Mouse (Mus musculus) left cerebral cortex, adult 11 months (tissue): ENCODE results near the gene Sephs2.

Experiments used
- DNase-seq: peaks from one replicate; pipeline ENCODE4 v3.0.0; 2022; ENCODE audit warnings: low spot score

The Sephs2 gene

DNA sequence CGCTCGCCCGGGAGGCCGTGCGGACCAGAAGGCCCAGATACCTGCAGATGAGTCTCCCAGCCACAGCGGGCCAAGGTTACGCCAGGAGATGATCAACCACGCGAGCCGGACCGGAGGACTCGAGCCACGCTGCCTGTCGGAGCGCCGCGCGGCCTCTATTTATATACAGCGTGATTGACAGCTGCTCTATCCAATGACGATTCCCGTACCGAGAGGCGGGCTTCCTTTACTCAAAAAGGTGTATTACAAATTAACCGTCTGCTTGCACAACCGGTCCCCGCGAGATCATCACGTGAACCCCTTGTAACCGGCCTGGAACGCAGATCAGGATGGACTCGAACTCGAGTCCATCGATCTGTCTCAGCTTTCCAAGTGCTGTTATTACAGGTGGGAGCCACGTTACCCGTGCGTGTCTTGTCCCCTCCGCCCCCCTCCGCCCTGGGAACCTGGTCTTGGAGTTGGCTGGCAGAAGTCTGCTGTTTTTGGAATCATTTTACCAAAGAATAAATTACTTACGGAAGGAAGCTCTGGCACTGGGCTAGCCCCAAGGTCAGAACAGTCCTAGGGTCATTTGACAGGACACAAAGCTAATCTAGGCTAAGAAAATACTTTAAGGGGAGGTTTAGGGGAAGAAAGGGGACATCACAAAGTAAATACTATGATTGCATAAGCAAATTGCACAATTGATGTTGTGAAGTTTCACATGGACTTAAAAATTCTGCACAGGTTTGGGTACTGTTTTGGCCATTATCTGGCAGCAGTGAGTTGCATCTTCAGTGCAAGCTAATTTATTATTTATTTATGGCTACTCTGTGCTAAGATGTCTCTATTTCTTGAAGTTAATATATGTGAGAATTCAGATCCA, at the start of gene Sephs2:
Gene Sephs2 (minus strand): TSS at position 131 of the 865 bp plus-strand sequence.
- DNase-seq: peak; percentile 93

GRCm38 (mm10) chr7:127322085-127322484, 48.2 kb upstream of the Sephs2 start:
- no peak for DNase-seq

- no peak for DNase-seq
These were observed 47.3 kb upstream of the Sephs2 start for GRCm38 (mm10) chr7:127321106-127321505.

DNA sequence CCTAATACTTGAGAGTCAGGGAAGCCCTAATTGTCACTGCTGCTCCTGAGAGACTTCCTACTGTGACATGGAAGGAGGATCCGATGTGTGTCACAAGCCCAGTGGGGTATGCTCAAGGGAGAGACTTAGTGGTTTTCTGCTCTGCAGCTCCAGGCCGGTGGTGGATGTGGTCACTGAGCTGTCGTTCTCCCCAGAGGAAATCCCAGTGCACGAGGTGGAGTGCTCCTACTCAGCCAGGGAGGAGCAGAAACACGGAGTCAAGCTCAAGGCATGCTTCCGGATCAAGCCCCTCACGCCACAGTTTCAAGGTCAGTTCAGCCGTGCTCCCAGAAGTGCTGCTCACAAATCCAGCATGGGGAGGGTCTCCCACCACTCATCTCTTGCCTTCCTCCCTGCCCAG, 40.1 kb upstream of the Sephs2 start:
- no peak for DNase-seq

DNA sequence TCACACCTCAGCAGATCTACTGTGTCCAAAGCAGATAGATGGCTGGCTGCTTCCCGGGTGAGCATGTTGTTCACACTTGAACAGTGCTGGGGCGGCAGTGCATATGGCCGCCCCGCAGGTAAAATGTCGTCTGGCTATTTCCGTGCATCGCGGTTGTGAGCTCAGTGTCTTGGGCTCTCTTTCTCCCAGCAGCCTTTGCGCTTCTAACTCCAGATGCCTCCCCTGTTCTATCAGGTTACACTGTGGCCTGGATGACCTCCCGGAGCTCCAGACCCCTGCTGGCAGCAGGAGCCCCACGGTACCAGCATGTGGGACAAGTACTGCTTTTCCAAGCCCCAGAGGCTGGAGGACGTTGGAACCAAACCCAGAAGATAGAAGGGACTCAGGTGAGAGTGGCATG, 36.1 kb upstream of the Sephs2 start:
- no peak for DNase-seq

DNA sequence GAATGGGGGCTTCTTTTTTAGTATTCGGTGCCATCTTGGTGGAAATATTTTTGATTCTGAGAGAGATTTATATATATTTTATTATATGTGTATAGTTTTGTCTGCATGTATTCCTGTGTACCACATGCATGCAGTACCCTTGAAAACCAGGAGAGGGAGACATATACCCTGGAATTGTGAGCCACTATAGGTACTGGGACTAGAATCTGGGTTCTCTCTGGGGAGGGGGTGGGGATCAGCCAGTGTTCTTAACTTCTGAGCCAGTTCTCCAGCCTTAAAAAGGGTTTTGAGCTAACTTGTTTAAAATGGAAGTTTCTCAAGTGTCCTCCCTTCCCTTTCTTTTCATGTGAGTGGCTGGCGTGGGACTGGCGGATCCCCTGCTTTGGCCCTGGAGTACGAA, 35.0 kb upstream of the Sephs2 start:
- peak; percentile 58 for DNase-seq

DNA sequence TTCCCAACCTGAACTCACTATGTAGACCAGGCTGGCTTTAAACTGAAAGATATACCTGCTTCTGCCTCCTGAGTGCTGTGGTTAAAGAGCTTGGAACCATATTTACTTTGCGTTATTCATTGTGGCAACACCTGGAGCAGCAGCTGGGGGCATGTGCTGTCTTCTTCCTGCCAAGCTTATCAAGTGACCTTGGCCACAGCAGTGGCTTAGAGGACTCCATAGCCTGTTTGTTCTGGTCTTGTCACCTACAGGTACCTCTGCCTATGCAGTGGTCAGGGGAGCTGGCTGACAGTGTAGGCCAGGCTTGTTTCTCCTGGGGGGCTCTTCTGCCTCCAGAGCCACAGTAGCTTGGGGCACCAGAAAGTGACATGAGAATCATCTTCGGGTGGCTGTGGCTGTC, 34.6 kb upstream of the Sephs2 start:
- no peak for DNase-seq

DNA sequence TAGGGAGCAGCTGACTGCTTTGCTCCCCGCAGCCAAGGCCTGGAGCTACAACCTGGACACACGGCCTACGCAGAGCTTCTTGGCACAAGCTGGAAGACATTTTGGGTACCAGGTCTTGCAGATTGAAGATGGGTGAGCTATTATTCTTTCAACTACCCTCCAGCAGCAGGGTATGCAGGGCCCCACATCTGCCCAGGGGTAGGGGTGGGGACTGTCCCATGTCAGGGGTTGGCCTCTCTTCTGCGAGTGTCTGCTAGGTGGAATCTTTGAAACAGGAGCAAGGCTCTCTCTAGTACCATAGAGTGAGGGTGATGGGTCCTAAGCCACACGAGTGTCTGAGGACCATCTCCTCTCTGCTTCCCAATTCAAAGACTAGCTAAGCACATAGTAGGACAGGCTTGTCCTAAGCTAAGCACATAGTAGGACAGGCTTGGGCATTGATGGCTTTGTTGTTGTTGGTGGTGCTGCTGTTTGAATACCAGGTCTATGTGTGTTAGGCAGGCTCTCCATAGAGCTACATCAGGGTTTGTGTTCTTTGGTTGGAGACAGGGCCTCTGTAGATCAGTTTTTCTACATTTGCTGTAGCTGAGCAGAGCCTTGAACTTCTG, 23.8 kb upstream of the Sephs2 start:
- no peak for DNase-seq

- no peak for DNase-seq
These were observed 23.1 kb upstream of the Sephs2 start for GRCm38 (mm10) chr7:127296786-127297555.

DNA sequence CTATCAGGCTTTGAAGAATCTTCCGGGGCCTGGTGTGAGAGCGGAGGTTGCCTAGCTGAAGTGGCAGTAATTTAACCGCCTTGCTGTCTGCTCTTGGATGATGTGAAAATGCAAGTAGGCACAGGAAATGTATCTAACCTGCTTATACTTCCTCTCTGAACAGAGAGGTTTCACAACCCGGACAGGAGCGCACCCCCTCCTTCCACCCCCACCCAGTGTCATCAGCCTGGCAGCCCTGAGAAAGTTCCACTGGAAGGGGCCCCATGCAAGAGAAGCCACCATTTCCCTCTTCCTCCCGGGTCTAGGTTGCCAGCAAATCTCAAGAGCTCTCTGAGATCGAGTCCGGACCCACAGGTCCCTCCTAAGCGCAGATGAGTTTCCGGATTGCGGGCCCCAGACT, 22.2 kb upstream of the Sephs2 start, which contains the start of gene Itgal:
Gene Itgal (plus strand): TSS at position 163 of the 400 bp plus-strand sequence.
- no peak for DNase-seq

- no peak for DNase-seq
These were observed 16.3 kb upstream of the Sephs2 start for GRCm38 (mm10) chr7:127290142-127290541.

DNA sequence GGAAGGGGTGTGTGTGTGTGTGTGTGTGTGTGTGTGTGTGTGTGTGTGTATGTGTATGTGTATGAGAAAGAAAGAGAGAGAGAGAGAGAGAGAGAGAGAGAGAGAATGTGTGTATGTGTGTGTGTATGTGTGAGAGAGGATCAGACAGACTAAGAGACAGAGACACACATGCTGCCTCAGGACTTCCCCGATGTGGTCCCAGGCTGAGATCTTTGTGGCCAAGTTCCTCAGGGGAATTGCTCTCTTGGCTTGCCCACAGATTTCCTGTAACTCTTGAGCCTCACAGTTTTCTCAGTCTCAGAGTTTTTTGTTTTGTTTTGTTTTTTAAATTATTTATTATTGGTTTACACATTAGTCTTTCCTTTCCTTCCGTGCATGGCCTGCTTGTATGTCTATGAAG, 15.5 kb upstream of the Sephs2 start:
- no peak for DNase-seq

DNA sequence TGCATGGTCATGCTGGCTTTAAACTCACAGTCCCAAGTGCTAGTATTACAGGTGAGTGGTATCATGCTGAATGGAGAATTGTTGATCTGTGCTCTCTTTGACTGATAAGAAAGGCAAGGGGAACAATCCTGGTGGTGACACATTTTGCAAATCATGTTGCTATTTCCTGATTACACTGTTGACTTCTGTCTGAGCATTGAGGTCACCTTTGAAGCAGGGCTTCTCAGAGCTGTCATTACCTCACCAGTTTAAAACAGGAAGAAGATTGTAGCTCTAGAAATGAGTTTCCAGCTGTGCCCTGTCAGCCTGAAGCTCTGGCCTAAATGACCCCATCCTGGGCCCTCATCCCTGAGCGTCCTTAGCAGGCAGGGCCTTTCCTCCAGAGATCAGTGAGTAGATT, 14.1 kb upstream of the Sephs2 start:
- no peak for DNase-seq

- DNase-seq: no peak
These were observed 11.3 kb upstream of the Sephs2 start for GRCm38 (mm10) chr7:127285154-127285553.

DNA sequence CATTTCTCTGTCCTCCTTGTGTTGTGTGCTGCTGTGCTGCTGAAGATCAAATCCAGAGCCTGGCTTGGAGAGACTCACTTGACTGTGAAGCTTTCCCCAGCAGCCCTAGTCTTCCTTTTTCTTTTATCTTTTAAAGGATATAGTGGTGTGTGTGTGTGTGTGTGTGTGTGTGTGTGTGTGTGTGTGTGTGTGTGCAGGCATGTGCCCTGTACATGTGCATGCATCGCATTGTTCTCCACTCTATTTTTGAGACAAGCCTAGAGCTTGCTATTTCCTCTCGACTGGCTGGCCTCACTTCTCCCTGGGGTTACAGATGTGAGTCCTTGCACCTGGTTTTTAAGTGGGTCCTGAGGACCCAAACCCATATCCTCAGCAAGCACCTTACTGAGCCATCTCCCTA, 8.3 kb upstream of the Sephs2 start:
- DNase-seq: no peak

DNA sequence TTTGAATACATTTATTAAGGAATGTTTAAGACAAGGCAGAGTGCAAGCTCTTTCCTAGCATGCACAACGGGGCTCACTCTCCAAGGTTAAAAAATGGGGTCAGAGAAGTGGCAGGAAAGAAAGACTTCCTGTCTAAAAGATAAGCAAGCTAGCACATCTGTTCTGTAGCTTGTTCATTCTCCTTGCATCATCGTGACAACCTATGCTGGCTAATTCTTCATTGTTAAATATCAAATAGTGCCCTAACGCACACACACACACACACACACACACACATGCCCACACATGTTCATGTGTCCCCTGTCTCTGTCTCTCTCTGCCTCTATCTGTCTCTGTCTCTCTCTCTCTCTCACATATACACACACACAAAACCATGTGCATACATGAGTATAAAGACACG, 7.3 kb upstream of the Sephs2 start:
- no peak for DNase-seq

DNA sequence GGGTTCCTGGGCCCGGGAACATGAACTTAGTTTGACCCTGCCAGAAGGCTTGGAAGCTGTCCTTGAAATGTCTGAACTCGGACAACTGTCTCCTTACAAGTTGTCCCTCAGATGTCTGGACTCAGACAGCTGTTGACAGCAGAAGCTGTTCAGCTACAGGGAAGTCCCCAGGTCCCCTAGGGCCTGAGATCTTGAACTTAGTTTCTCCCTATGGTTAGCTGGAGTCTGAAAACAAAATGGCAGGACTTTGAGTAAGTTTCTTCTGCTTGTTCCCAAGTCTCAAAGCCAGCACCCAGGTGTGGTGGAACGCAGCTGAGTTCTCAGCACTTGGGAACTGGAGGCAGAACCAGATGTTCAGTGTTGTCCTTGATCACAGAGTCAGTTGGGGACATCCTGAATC, 6.2 kb upstream of the Sephs2 start:
- no peak for DNase-seq

- no peak for DNase-seq
These were observed 4.5 kb upstream of the Sephs2 start for GRCm38 (mm10) chr7:127278311-127278710.

GRCm38 (mm10) chr7:127276519-127276961, 2.7 kb upstream of the Sephs2 start:
- DNase-seq: no peak

GRCm38 (mm10) chr7:127273118-127273923, 534 bp downstream of the Sephs2 start:
- DNase-seq: no peak

- no peak for DNase-seq
These were observed 1.3 kb downstream of the Sephs2 start for GRCm38 (mm10) chr7:127272566-127272965.

GRCm38 (mm10) chr7:127271093-127271492, 2.8 kb downstream of the Sephs2 start:
- DNase-seq: no peak
